Mouse (Mus musculus) erythroid progenitor cell, adult 5-6 weeks (primary cell): ENCODE measurements around the gene Dgcr6. TPM values are rescaled to one million over a fixed set of nuclear protein-coding genes. Genes with fewer than 3 reads are reported as not detected.

Experiments
- ATAC-seq: replicated peaks from 2 replicates; pipeline ENCODE4 v1.8.0; 2016; ENCODE audit warnings: moderate number of reproducible peaks, mild to moderate bottlenecking, moderate TSS enrichment, inconsistent platforms; ENCODE audit not compliant: poor library complexity, low FRiP score, severe bottlenecking
- total RNA-seq, 2 experiments: library from RNA; stranded (forward) in 1 of 2; stranded (reverse) in 1 of 2; fragments of 150-400 nt in 1 of 2; fragments of 186-747, 209-891 nt in 1 of 2; gene quantifications; 2 replicates each; pipeline versions ENCODE4 v1.2.3 to v1.2.4; 2015 to 2017; ENCODE audit warnings: low replicate concordance in 2 of 2

Dgcr6 gene
- total RNA-seq, 2 experiments from 2014 or later = 8.4 TPM; not detected in 1

DNA sequence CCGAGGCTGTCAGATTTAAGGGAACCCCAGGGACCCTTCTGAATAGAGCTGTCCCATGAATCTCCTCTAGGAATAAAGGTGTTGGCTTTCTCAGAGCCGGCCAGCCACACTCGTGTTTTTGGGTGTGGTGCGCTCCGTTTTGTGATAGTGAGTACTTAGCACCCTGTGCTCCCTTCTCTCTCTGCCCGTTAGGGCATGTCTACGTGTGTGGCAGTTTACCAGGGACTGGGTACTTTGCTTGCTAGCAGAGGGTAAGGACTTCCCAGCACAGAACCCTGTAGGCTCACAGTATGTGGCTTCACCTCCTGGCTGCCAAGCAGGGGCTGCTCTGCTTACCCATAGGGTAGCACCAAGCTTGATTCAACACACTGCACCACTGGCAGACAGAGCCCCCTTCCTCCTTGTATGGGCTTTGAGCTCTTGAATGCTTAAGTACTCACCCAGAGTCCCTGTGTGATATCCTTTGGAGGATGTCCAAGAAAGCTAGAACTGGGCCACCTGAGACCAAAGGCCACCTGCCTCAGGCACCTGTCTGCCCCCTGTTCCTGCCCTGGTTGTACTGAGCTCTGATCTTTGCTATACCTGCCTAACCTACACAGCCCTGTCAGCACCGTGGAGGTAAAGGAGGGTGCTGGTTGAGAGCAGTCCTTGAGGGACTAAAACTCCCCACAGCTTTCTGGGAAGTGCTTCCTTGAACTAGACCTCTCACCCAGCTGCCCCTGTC, 16.2 kb downstream of the Dgcr6 start:
- no peak for ATAC-seq

DNA sequence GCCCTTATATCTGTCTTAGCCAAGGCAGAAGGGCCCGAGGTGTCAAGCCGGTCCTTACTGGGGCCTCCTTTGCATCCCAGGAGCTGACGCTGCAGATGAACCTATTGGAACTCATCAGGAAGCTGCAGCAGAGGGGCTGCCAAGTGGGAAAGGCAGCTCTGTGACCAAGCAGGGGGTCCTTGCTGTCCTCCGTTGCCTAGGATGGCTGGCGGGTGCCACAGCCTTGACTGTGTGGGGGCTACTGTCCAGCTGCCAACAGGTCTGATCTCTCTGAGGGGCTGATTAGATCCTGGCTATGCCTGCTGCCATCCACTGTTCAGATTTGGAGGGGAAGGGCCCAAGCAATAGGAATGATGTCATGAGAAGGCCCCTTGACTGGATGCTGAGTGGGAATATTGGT, 18.1 kb downstream of the Dgcr6 start:
- no peak for ATAC-seq

DNA sequence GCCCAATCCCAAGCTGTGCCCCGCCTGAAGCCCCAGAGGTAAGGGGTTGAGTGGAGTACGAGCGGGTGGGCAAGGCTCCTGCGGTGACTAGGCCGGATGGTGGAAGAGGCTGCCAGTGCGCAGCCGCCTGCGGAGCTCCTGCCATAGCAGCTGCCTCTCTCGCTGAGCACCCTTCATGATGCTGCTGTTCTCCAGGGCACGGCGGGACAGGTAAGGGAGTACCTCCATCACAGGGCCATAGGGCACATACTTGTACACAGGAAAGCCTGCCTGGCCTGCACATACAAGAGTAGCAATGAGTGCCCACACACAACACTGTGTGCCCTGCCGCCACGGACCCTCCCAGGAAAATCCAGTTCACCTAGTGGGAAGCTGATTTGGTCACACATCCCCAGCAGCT, 19.4 kb downstream of the Dgcr6 start:
- no peak for ATAC-seq

- ATAC-seq = no peak
Observed at GRCm38 (mm10) chr16:18073259-18073962, 20.8 kb downstream of the Dgcr6 start.

DNA sequence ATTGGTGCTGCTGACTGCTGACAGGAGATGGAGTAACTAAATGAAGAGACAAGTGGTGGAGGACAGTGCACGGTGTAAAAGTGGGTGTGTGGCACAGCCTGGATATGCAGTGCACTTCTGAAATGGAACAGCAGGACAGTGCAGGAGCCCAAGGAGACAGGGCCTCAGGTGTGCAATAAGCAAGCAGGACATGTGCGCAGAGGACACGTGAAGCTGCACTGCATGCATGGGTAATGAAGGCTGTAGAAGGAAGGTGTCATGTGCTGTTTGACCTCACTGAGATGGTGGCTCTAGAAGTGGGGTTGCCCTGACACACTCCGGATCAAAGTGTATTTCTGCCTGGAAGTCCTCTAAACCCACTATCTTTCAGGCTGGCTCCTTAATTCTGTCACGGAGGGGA, 22.0 kb downstream of the Dgcr6 start:
- ATAC-seq = no peak

GRCm38 (mm10) chr16:18075201-18075600, 22.5 kb downstream of the Dgcr6 start:
- ATAC-seq = no peak

GRCm38 (mm10) chr16:18078314-18079015, 25.8 kb downstream of the Dgcr6 start:
- ATAC-seq = no peak

- no peak for ATAC-seq
Observed at GRCm38 (mm10) chr16:18079300-18079699, 26.6 kb downstream of the Dgcr6 start.

- ATAC-seq = no peak
Observed at GRCm38 (mm10) chr16:18080171-18080570, 27.5 kb downstream of the Dgcr6 start.

DNA sequence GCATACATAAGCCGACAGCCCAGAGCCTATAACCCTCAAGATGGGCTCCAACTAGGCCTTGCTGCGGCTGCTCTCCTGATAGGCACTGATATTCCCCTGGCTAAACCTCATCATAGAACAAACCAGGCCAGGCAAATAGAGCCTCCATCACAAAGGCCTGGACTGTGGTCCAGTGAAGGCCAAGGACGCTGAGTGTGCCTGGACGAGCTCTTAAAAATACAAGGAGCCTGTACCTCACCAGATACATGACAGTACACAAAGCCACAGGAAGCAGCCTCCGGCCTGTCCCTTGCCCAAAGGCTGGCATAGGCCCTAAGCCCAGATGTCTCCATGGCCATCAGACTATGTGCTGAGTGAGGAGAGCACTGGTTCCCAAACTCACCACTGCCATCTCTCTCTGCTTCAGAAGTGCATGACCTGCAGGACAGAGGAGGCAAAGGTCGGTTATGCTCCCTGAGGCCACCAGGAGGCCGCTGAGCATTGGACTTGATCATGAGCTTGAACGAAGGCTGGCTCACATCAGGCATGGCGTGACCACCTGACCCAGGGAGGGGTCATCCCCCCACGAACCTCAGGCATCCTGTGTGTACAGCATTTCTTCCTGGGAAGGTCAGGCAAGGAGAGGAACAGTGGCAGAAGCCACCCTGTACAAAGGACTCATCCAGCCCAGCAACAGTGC, 28.6 kb downstream of the Dgcr6 start:
- no peak for ATAC-seq

DNA sequence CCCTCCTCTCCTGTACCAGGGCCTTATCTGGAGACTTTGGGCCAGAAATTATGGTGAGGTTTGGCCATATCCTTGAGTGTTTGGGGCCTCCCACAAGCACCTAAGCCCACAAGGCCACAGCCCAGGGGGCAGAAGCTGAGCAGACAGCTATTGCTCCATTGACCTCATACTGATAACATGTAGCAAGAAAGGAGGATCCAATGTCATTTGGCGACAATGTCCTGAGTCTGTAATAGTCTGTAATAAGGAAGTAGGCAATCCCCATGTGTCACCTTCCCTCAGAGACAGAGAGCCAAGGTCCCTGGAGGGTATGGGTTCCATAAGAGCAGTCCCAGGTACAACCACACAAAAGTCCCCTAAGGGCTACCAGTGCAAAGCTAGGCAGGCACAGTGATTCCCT, 29.6 kb downstream of the Dgcr6 start:
- ATAC-seq = no peak

GRCm38 (mm10) chr16:18083231-18083951, 30.7 kb downstream of the Dgcr6 start:
- no peak for ATAC-seq

DNA sequence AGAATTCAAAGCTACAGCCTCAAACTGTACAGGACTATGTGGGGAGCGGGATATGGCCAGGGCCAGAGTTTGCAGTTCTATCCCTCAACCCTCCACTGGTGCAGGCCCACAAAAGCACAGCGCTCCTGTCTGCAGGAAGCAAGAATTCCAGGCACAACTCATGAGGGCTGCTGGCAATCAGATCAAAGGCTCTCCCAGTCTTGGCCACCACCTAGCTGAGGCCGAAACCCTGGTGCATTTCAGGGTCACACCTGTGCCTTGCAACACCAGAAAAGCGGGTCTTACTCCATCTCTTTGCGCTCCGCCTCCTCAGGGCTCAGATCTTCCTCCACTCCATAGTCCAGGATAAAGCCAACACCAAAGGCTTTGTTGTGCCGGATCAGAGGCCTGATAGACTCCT, 31.6 kb downstream of the Dgcr6 start:
- no peak for ATAC-seq

- no peak for ATAC-seq
Observed at GRCm38 (mm10) chr16:18087101-18087500, 34.4 kb downstream of the Dgcr6 start.

- ATAC-seq = no peak
Observed at GRCm38 (mm10) chr16:18096348-18096747, 43.7 kb downstream of the Dgcr6 start.

DNA sequence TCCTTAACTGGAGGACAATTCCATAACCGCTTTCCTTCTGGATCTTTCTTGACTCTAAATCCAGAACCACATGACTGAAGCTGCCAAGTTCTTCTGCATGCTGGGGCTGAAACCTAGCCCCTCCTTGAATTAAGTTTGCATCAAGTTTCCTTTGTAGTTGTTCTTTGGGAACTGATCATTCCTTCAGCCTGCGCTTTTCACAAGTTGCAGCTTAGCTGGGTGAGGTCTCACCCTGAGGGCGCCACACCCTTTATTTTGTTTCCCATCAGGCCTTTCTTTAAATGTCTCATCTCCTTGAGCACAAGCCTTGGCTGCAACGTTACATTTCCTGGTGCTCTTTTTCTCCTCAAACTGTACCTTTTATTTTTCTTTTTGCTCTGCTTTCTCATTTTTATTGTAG, 50.2 kb downstream of the Dgcr6 start:
- no peak for ATAC-seq

GRCm38 (mm10) chr16:18103366-18103765, 50.7 kb downstream of the Dgcr6 start:
- no peak for ATAC-seq

- ATAC-seq = no peak
Observed at GRCm38 (mm10) chr16:18103808-18104207, 51.1 kb downstream of the Dgcr6 start.

DNA sequence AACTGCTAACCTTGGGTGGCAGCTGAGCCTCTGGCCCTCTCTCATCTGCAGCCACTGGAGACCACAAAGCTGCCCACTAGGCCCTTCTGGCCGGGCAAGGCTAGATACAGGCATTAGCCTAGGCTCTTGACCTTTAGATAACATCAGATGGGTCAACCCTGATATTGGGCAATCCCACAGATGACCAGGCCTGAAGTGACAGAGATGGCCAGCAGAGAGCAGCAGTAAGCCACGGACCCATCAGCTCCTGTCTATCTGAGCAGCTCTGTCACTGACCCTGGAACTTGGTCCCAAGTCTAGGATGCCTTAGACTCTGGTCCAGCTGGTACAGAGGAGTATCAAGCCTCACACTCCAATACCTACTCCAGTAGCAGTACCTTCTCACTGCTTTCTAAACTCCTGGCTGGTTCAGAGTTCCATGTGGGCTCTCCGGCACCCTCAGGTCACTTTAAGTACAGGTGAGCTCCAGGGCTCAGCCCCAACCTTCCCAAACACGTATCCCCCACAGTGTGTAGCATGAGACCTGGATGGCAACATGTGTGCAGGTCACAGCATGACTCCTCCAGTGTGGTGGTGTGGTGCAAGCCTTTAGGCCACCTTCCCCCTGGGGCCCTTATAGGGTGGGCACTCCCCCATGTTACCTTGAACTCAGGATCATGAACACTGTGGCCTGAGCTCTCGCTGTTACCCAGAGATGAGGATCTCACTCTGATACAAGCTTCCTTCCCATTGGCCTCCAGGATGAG, 55.7 kb downstream of the Dgcr6 start:
- no peak for ATAC-seq
